Mouse (Mus musculus) cerebellum, adult 2 months (tissue): Measurements from ENCODE around the gene Gfra1. TPM values are rescaled to one million over a fixed set of nuclear protein-coding genes. Genes with fewer than 3 reads are reported as not detected.

Experiments
- DNase-seq, 2 experiments: peaks; one replicate each; pipeline ENCODE4 v3.0.0; 2021
- H3K27ac ChIP-seq: fragments of 200-500 bp; 2 replicates; pipeline ENCODE4 v1.5.1; 2012; ENCODE audit warnings: low read length, control low read depth, inconsistent platforms; ENCODE audit not compliant: insufficient read depth
- H3K27me3 ChIP-seq: fragments of 200-500 bp; 2 replicates; pipeline ENCODE4 v1.6.1; 2012; ENCODE audit warnings: inconsistent platforms, mild to moderate bottlenecking, low read length, moderate library complexity; ENCODE audit not compliant: control insufficient read depth, insufficient read depth
- H3K4me1 ChIP-seq: fragments of 200-500 bp; 2 replicates; pipeline ENCODE4 v1.6.1; 2011; ENCODE audit warnings: low read length; ENCODE audit not compliant: control insufficient read depth, insufficient read depth
- H3K4me3 ChIP-seq: fragments of 200-500 bp; replicated peaks from 2 replicates; pipeline ENCODE3; 2011; ENCODE audit warnings: mild to moderate bottlenecking, low read depth, low read length, control low read depth; ENCODE audit not compliant: insufficient read depth
- CTCF ChIP-seq: fragments of 200-500 bp; IDR thresholded peaks from 2 replicates; pipeline ENCODE4 v1.5.1; 2011; ENCODE audit warnings: low read depth, mild to moderate bottlenecking, control low read depth, low read length, moderate library complexity, borderline replicate concordance; ENCODE audit not compliant: insufficient read depth
- POLR2A ChIP-seq: fragments of 200-500 bp; IDR thresholded peaks from 2 replicates; pipeline ENCODE4 v1.6.1; 2011; ENCODE audit warnings: low read length, control low read depth, borderline replicate concordance; ENCODE audit not compliant: insufficient read depth
- WGBS: fragments of 180-500 bp; shearing (Covaris S2); methylation state at CpG from one replicate; pipeline ENCODE4 v1.1.7; 2018; 5-methylcytosine and 5-hydroxymethylcytosine counted together
- polyA plus RNA-seq: library from polyadenylated mRNA; depleted of rRNA; stranded (reverse); fragments of >200 nt; gene quantifications from 2 replicates; pipeline ENCODE4 v1.2.3, GENCODE M21; 2012

The Gfra1 gene
- polyA plus RNA-seq, 1 experiment = 14.1 TPM

- Histone ChIP-seq H3K4me1 (no peaks in the 10 kb centered on the region), H3K27ac (no peak overlapping the region), H3K27me3 (no peaks in the 10 kb centered on the region), H3K4me3 (no peak overlapping the region)
- 31% methylated on average over 3 of the region's 3 CpGs for WGBS
- DNase-seq = no peak
- no peak for TF ChIP-seq POLR2A
- no peak for TF ChIP-seq CTCF
Measured at GRCm38 (mm10) chr19:58383273-58383672, 72.4 kb downstream of the Gfra1 start.

- WGBS = 97% methylated on average over 7 of the region's 7 CpGs
- H3K4me1 ChIP-seq = no peaks in the 10 kb centered on the region
- no peak for DNase-seq
- TF ChIP-seq CTCF (no peak), POLR2A (no peak)
- H3K27me3 ChIP-seq = no peaks in the 10 kb centered on the region
- no peak overlapping the region for H3K27ac ChIP-seq
- H3K4me3 ChIP-seq = no peak overlapping the region
Measured at GRCm38 (mm10) chr19:58382535-58382934, 73.2 kb downstream of the Gfra1 start.

DNA sequence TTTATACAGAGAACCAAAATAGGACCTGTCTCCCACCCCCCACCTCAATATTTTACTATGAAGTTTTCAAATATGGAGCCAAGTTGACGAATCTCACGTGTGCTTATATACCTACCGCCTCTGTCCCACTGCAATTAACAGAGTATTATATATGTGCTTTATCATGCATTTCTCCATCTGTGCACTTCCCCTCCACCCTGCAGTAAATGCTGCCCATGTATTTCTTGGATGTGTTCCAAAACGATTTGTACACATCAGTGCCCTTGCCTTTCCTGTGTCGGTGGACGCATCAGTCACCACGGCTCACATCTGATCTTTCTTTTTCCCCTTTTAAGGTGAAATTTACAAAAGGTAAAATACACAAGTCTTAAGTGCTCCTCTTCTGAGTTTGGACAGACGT is 77.7 kb downstream of the Gfra1 start:
- TF ChIP-seq CTCF = no peak
- TF ChIP-seq POLR2A = no peak
- no peak for DNase-seq
- Histone ChIP-seq H3K4me1 (no peaks in the 10 kb centered on the region), H3K27me3 (no peaks in the 10 kb centered on the region), H3K27ac (no peak overlapping the region), H3K4me3 (no peak overlapping the region)
- 29% methylated on average over 8 of the region's 8 CpGs for WGBS

DNA sequence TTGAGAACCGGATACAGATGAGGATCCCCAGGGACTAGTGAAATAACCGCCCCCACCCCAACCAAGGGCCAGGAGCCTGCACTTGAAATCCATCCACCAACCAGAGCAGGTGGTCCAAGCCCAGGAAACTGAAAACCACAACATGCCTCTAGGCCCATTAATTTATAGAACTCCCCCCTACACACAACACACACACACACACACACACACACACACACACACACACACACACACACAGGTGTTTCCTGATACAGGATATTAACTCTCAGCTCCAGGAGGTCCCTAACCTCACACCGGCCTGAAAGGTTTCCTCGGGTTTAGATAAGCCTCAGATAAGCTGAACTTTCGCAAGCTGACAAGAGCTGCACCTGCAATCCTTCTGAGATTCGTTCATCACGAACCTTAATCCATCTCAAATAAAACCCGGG is 79.0 kb downstream of the Gfra1 start:
- no peak overlapping the region for H3K4me3 ChIP-seq
- H3K27me3 ChIP-seq = no peaks in the 10 kb centered on the region
- H3K4me1 ChIP-seq = no peaks in the 10 kb centered on the region
- TF ChIP-seq POLR2A (no peak), CTCF (no peak)
- no peak overlapping the region for H3K27ac ChIP-seq
- 87% methylated on average over 8 of the region's 8 CpGs for WGBS
- no peak for DNase-seq

GRCm38 (mm10) chr19:58374648-58375047 is 81.1 kb downstream of the Gfra1 start:
- no peak for TF ChIP-seq CTCF
- no peak for TF ChIP-seq POLR2A
- H3K4me1 ChIP-seq = no peaks in the 10 kb centered on the region
- 98% methylated on average over 5 of the region's 5 CpGs for WGBS
- H3K27me3 ChIP-seq = no peaks in the 10 kb centered on the region
- H3K27ac ChIP-seq = no peak overlapping the region
- no peak for DNase-seq
- no peak overlapping the region for H3K4me3 ChIP-seq

DNA sequence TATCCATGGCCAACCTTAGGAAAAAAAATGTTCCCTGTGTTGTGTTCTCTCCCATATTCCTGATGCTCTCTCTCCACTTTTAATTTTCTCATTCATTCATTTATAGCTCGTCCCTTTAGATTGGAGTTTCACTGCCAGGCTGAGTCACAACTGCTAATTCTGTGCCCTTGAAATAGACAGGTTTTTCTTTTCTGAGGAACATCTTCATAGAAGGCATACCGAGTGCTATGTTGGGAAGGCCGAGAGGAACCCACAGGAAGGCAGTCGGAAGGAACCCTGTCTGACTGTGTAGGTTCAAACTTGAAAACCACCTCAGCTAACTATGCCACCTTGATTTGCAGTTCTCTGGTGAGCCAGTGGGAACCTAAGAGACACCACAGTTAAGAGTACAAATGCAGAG is 81.6 kb downstream of the Gfra1 start:
- no peak for DNase-seq
- over 99% methylated on average over 4 of the region's 4 CpGs for WGBS
- Histone ChIP-seq H3K27ac (no peak overlapping the region), H3K27me3 (no peaks in the 10 kb centered on the region), H3K4me1 (no peaks in the 10 kb centered on the region), H3K4me3 (no peak overlapping the region)
- TF ChIP-seq CTCF = no peak
- TF ChIP-seq POLR2A = no peak

GRCm38 (mm10) chr19:58368513-58368912 is 87.2 kb downstream of the Gfra1 start:
- TF ChIP-seq POLR2A (no peak), CTCF (no peak)
- H3K27me3 ChIP-seq = no peaks in the 10 kb centered on the region
- 81% methylated on average over 2 of the region's 2 CpGs for WGBS
- H3K27ac ChIP-seq = no peak overlapping the region
- no peak overlapping the region for H3K4me3 ChIP-seq
- no peak for DNase-seq
- no peaks in the 10 kb centered on the region for H3K4me1 ChIP-seq

DNA sequence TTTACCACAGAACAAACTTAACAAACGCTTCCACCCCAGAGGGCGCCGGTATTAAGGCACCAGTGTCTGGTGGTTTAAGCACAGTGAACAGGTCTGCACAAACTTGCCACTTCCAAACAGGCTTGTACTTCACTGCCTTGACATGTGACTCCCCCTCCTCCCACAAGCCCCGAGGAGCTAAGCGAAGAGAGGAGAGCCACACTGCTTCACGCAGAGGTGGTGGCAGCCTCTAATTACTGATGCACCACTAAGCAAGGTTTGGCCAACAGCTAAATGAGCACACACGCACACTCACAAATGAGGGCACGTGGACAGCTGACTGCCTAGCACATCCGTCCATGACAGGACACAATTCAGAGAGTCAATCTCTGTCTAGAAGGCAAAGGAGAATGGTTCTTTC is 91.0 kb downstream of the Gfra1 start:
- 31% methylated on average over 9 of the region's 9 CpGs for WGBS
- H3K27me3 ChIP-seq = no peaks in the 10 kb centered on the region
- no peaks in the 10 kb centered on the region for H3K4me1 ChIP-seq
- no peak overlapping the region for H3K27ac ChIP-seq
- DNase-seq = no peak
- no peak for TF ChIP-seq CTCF
- TF ChIP-seq POLR2A = no peak
- H3K4me3 ChIP-seq = no peak overlapping the region
